Mouse (Mus musculus): ENCODE data around the gene Dimt1. TPM values are rescaled to one million over a fixed set of nuclear protein-coding genes. Genes with fewer than 3 reads are reported as not detected.

Dimt1 gene
- 10 to 100 TPM; 26.1 to 38.4 TPM for total RNA-seq (2023)

GRCm38 (mm10) chr13:106946594-106947540 lies at the start of gene Dimt1:
TSS of gene Dimt1 (plus strand) at chr13:106947127.

GRCm38 (mm10) chr13:106936256-106937137 lies 10.4 kb upstream of the Dimt1 start, which contains the start of gene Ipo11:
TSS of gene Ipo11 (minus strand) at chr13:106936958.

Other genes with a start within 250 kb of the Dimt1 start
- gene Ipo11, start 10.2 kb upstream of the Dimt1 start, total RNA-seq (2023): 10 to 100 TPM; 25.7 to 28.6 TPM
- 10 to 100 TPM; 44.5 to 56.7 TPM for gene Kif2a, start 75.0 kb downstream of the Dimt1 start, total RNA-seq (2023)